16 mouse cellular contexts compared by ENCODE assay signal in the genomic region with DNA sequence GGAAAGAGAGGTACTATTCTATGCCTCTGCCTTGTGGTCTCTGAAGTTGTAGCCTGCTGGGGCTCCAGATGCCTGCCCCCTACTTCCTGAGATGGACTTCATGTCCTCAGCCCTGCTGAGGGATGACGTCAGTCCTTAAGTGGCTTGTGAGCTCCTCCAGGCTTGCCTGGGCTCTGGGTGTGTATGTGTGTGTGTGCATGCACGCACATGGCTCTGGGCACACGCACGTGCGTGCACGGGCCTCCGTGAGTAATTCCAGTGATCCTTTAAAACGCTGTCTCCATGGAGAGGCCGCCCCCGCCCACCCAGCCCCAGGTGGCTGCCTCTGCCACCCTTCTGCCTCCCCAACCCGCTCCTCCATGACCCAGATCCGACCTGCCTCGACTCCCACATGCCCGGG.
DNase-seq lines count a peak whose midpoint lies in the region.
"Had no signal": no experiment of that assay in that cellular context is flagged by ENCODE, and none has a peak within 500 bp of the region (broad histone marks: within the 10 kb centered on the region; RNA-seq: fewer than 3 reads in every experiment).

No protein-coding gene starts in this region.

- peak; percentile 36 to 49 for DNase-seq in left cerebral cortex, postnatal 25 days (ENCODE audit: low spot score in 2 of 2)
- no peak for DNase-seq in left cerebral cortex, postnatal 10 days (ENCODE audit: extremely low spot score in 1 of 2, low spot score in 2 of 2)
- DNase-seq in right cerebral cortex, adult 2 months (ENCODE audit: low spot score in 2 of 2) = peak; percentile 36 to 37
- DNase-seq in right cerebral cortex, postnatal 25 days = no peak
- peak; percentile 74 for DNase-seq in brain, adult 2 months (ENCODE audit: low read depth, low spot score)
- DNase-seq in heart, postnatal 14 days = no peak
- DNase-seq: adrenal gland, adult 2 months; adrenal gland, postnatal 14 days; B cell, adult 2 months; cerebellum, adult 11-12 months; cerebellum, adult 8-10 months; cerebellum, postnatal 36 days; embryo, embryonic 11 days; gastrocnemius, postnatal 10 days; gastrocnemius, postnatal 36 days; heart, adult 2 months had no signal

- intact Hi-C loops in left cerebral cortex, postnatal 25 days (cut with DNase I) = no loop called here
- intact Hi-C loops in left cerebral cortex, postnatal 10 days (cut with DNase I) = no loop called here
- intact Hi-C loops in heart, postnatal 14 days (cut with DNase I) = no loop called here

Comparison
In these comparisons a context has a peak if more than half of its experiments do, and no peak if none do; other contexts are left out.
1. DNase-seq: peak in left cerebral cortex, postnatal 25 days (2 of 2), right cerebral cortex, adult 2 months (2 of 2) and brain, adult 2 months (single experiment); none in left cerebral cortex, postnatal 10 days (0 of 2), right cerebral cortex, postnatal 25 days (single experiment) and heart, postnatal 14 days (0 of 2).